Mouse (Mus musculus) lung, embryonic 15.5 days (tissue): ENCODE data around the gene Acot8. TPM values are rescaled to one million over a fixed set of nuclear protein-coding genes. Genes with fewer than 3 reads are reported as not detected.

Source experiments
- ATAC-seq: fragments of 200-750 bp; cut with Nextera tagmentation; 2 replicates; pipeline ENCODE4 v1.8.0; 2017; ENCODE audit warnings: moderate number of reproducible peaks, borderline replicate concordance; ENCODE audit not compliant: low FRiP score, low TSS enrichment; ENCODE audit errors: extremely low read depth
- H3K27ac ChIP-seq: fragments of 300-500 bp; sonication (generic); 2 replicates; pipeline ENCODE4 v1.5.1; 2015; ENCODE audit warnings: moderate library complexity, mild to moderate bottlenecking, inconsistent platforms
- H3K27me3 ChIP-seq: fragments of 300-500 bp; sonication (generic); 2 replicates; pipeline ENCODE4 v1.6.1; 2015; ENCODE audit warnings: inconsistent platforms
- H3K36me3 ChIP-seq: fragments of 300-500 bp; sonication (generic); 2 replicates; pipeline ENCODE4 v1.6.1; 2015; ENCODE audit warnings: inconsistent platforms
- H3K4me1 ChIP-seq: fragments of 300-500 bp; sonication (generic); 2 replicates; pipeline ENCODE4 v1.6.1; 2015; ENCODE audit warnings: inconsistent platforms
- H3K4me2 ChIP-seq: fragments of 300-500 bp; sonication (generic); 2 replicates; pipeline ENCODE4 v1.6.1; 2015; ENCODE audit warnings: inconsistent platforms, mild to moderate bottlenecking, moderate library complexity
- H3K4me3 ChIP-seq: fragments of 300-500 bp; sonication (generic); 2 replicates; pipeline ENCODE4 v1.5.1; 2015; ENCODE audit warnings: mild to moderate bottlenecking, inconsistent platforms
- H3K9ac ChIP-seq: fragments of 300-500 bp; sonication (generic); 2 replicates; pipeline ENCODE4 v1.6.1; 2015; ENCODE audit warnings: inconsistent platforms
- H3K9me3 ChIP-seq: fragments of 300-500 bp; sonication (generic); 2 replicates; pipeline ENCODE4 v1.6.1; 2016; ENCODE audit warnings: inconsistent platforms
- WGBS: fragments of 180-500 bp; shearing (Covaris S2); methylation state at CpG from one replicate; pipeline ENCODE4 v1.1.7; 2015; 5-methylcytosine and 5-hydroxymethylcytosine counted together
- polyA plus RNA-seq: library from polyadenylated mRNA; unstranded; fragments of >200 nt; fragmentation: Nextera tagmentation; extraction: Ambion mirVana; gene quantifications from 2 replicates; pipeline ENCODE4 v1.2.1, GENCODE M21; 2015

The Acot8 gene
- polyA plus RNA-seq, 1 experiment from 2014 or later, result 20.3 TPM

DNA sequence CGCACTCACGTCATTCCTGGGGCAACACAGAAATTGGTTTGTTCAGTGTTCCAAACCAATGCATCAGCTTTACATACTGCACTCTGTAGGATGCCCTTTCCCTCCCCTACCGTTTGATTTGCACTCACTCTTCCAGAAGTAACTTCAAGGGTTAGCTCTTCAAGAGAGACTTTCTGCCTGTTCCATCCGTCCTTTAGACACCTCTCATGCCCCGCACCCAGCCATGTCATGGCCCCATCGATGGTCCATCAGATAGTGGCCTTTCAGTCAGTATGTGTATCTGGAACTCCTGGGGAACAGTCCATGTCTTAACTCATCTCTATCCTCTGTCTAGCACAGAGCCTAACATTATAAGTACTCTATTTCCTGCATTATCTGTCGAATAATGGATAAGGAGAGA is 42.1 kb downstream of the Acot8 start:
- H3K27ac ChIP-seq, result no peak overlapping the region
- peaks cover 92% of the 10 kb centered on the region for H3K36me3 ChIP-seq
- H3K4me1 ChIP-seq, result no peaks in the 10 kb centered on the region
- no peak overlapping the region for H3K9ac ChIP-seq
- H3K9me3 ChIP-seq, result no peaks in the 10 kb centered on the region
- 78% methylated on average over 7 of the region's 7 CpGs for WGBS
- no peak overlapping the region for H3K4me2 ChIP-seq
- no peak overlapping the region for H3K4me3 ChIP-seq
- H3K27me3 ChIP-seq, result no peaks in the 10 kb centered on the region
- ATAC-seq, result no peak

DNA sequence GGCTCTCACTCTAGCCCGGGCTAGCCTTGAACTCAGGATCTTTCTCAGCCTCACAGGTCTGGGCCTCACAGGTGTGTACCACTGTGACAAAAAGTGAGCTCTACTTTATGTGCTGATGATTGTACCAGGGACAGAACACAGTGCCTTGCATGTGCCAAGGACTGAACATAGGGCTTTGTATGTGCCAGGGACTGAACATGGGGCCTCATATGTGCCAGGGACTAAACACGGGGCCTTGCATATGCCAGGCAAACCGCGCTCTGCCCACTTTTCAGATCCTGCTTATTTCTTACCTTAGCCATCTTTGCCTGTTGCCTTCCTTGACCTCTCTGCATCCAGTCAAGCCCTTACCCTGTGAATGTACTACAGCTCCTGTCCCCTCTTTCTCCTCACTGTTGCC is 42.7 kb downstream of the Acot8 start:
- Histone ChIP-seq H3K9me3 (no peaks in the 10 kb centered on the region), H3K4me1 (no peaks in the 10 kb centered on the region), H3K36me3 (peaks cover 92% of the 10 kb centered on the region), H3K27ac (no peak overlapping the region), H3K9ac (no peak overlapping the region), H3K4me3 (no peak overlapping the region), H3K4me2 (no peak overlapping the region), H3K27me3 (no peaks in the 10 kb centered on the region)
- WGBS, result 98% methylated on average over 4 of the region's 4 CpGs
- ATAC-seq, result no peak

GRCm38 (mm10) chr2:164761502-164761901 is 43.2 kb downstream of the Acot8 start:
- H3K9me3 ChIP-seq, result no peaks in the 10 kb centered on the region
- no peak overlapping the region for H3K9ac ChIP-seq
- no peak overlapping the region for H3K4me2 ChIP-seq
- WGBS, result 85% methylated on average over 2 of the region's 2 CpGs
- ATAC-seq, result peak; percentile 58; the same call in 1 of the 2 replicates
- H3K36me3 ChIP-seq, result peaks cover 92% of the 10 kb centered on the region
- no peaks in the 10 kb centered on the region for H3K4me1 ChIP-seq
- no peak overlapping the region for H3K27ac ChIP-seq
- no peak overlapping the region for H3K4me3 ChIP-seq
- no peaks in the 10 kb centered on the region for H3K27me3 ChIP-seq

- 74% methylated on average over 4 of the region's 4 CpGs for WGBS
- Histone ChIP-seq H3K4me1 (no peaks in the 10 kb centered on the region), H3K4me3 (no peak overlapping the region), H3K27ac (no peak overlapping the region), H3K27me3 (no peaks in the 10 kb centered on the region), H3K36me3 (peaks cover 92% of the 10 kb centered on the region), H3K9ac (no peak overlapping the region), H3K4me2 (no peak overlapping the region), H3K9me3 (no peaks in the 10 kb centered on the region)
- ATAC-seq, result no peak
Observed at GRCm38 (mm10) chr2:164760059-164760833, 44.4 kb downstream of the Acot8 start.

DNA sequence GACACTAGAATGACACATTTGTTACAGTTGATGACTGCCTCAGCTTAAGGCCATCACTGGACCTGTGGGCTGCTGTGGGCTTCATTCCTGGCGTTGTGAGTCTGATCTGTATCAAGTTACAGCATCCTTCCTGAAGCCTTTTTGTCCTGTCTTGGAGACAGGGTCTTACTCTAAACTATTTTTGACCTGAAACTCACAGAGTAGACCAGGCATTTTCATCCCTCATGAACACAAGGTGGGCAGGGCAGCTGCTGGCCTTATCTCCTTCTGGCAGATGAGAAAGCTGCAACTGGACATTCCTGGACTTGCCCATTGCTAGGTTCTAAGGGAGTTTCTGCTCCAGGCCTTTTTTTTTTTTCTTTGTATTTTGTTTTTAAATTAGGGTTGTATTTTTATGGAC is 46.0 kb downstream of the Acot8 start:
- no peak for ATAC-seq
- peaks cover 99% of the 10 kb centered on the region for H3K36me3 ChIP-seq
- no peaks in the 10 kb centered on the region for H3K27me3 ChIP-seq
- WGBS, result 56% methylated on average over 1 of the region's 1 CpGs
- H3K27ac ChIP-seq, result no peak overlapping the region
- no peak overlapping the region for H3K4me3 ChIP-seq
- no peaks in the 10 kb centered on the region for H3K9me3 ChIP-seq
- no peak overlapping the region for H3K4me2 ChIP-seq
- H3K4me1 ChIP-seq, result no peaks in the 10 kb centered on the region
- H3K9ac ChIP-seq, result no peak overlapping the region

GRCm38 (mm10) chr2:164757841-164758240 is 46.8 kb downstream of the Acot8 start:
- Histone ChIP-seq H3K4me3 (no peak overlapping the region), H3K36me3 (peaks cover 93% of the 10 kb centered on the region), H3K27me3 (no peaks in the 10 kb centered on the region), H3K27ac (no peak overlapping the region), H3K9me3 (no peaks in the 10 kb centered on the region), H3K4me2 (no peak overlapping the region), H3K4me1 (no peaks in the 10 kb centered on the region), H3K9ac (no peak overlapping the region)
- ATAC-seq, result no peak
- 88% methylated on average over 11 of the region's 11 CpGs for WGBS

DNA sequence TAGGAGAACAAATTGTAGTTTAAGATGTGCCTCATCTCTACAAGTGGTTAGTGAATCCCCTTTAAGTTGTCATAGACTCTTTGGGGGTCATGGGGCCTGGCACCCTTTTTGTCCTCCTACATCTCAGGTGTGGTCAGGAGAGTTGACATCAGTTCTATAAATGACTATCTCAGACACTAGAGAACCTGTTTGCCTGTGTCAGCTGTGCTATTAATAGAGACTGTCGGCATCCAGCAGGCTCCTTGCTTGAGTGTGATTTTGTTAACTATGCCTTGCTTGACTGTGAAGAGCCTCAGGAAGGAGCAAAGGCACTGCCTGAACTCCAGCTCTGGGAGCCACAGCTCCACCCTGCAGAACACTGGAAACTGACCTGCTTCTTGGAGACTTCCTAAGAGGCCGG is 49.9 kb downstream of the Acot8 start:
- no peak overlapping the region for H3K27ac ChIP-seq
- no peaks in the 10 kb centered on the region for H3K27me3 ChIP-seq
- H3K4me2 ChIP-seq, result no peak overlapping the region
- no peak for ATAC-seq
- 76% methylated on average over 2 of the region's 2 CpGs for WGBS
- H3K4me1 ChIP-seq, result no peaks in the 10 kb centered on the region
- H3K9ac ChIP-seq, result no peak overlapping the region
- peaks cover 87% of the 10 kb centered on the region for H3K36me3 ChIP-seq
- H3K9me3 ChIP-seq, result no peaks in the 10 kb centered on the region
- H3K4me3 ChIP-seq, result no peak overlapping the region

- H3K27ac ChIP-seq, result no peak overlapping the region
- 63% methylated on average over 11 of the region's 11 CpGs for WGBS
Observed at GRCm38 (mm10) chr2:164754105-164754504, 50.6 kb downstream of the Acot8 start.

DNA sequence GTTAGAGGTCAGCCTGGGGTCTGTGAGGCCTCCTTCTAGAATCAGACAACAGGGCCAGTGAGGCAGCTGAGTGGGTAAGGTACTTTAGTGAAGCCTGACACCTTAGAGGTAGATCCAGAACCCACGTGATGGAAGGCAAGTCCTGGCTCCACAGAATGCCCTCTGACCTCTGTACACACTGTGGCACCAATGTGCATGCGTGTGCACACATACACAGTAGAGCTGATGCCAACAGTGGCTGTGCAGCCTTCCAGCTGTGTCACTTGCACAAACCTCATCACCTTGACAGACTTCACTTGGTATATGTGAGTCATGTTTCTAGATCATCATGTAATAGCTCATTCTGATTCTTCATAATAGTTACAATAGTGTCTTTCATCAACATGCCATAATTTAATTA is 52.2 kb downstream of the Acot8 start:
- H3K4me2 ChIP-seq, result no peak overlapping the region
- H3K36me3 ChIP-seq, result peaks cover 80% of the 10 kb centered on the region
- no peak overlapping the region for H3K4me3 ChIP-seq
- 84% methylated on average over 2 of the region's 2 CpGs for WGBS
- H3K4me1 ChIP-seq, result no peaks in the 10 kb centered on the region
- no peak overlapping the region for H3K9ac ChIP-seq
- no peak for ATAC-seq
- no peaks in the 10 kb centered on the region for H3K27me3 ChIP-seq
- H3K9me3 ChIP-seq, result no peaks in the 10 kb centered on the region
- no peak overlapping the region for H3K27ac ChIP-seq

More at GRCm38 (mm10) chr2:164754105-164754504, 50.6 kb downstream of the Acot8 start:
- Histone ChIP-seq H3K27me3 (no peaks in the 10 kb centered on the region), H3K4me3 (no peak overlapping the region), H3K9me3 (no peaks in the 10 kb centered on the region), H3K36me3 (peaks cover 86% of the 10 kb centered on the region), H3K4me2 (no peak overlapping the region), H3K9ac (no peak overlapping the region), H3K4me1 (no peaks in the 10 kb centered on the region)
- ATAC-seq, result no peak

DNA sequence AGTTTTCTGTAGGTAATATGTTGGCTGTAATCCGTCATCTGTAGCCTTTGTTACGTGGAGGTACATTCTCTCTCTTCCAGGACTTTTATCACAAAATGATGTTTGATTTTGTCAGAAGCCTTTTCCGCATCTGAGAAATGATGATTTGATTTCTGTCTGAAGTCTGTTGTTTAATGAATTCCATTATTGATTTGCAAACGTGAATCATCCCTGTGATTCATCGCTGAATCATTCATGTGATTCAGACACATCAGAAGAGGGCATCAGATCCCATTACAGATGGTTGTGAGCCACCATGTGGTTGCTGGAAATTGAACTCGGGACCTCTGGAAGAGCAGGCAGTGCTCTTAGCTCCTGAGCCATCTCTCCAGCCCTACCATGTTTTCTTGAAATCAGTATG is 55.7 kb downstream of the Acot8 start:
- Histone ChIP-seq H3K4me2 (no peak overlapping the region), H3K4me1 (peaks cover 15% of the 10 kb centered on the region), H3K36me3 (peaks cover 48% of the 10 kb centered on the region), H3K9me3 (no peaks in the 10 kb centered on the region), H3K4me3 (no peak overlapping the region), H3K9ac (no peak overlapping the region), H3K27me3 (no peaks in the 10 kb centered on the region), H3K27ac (no peak overlapping the region)
- WGBS, result 88% methylated on average over 6 of the region's 6 CpGs
- ATAC-seq, result no peak

- Histone ChIP-seq H3K36me3 (peaks cover 42% of the 10 kb centered on the region), H3K4me1 (peaks cover 15% of the 10 kb centered on the region), H3K9me3 (no peaks in the 10 kb centered on the region), H3K27me3 (no peaks in the 10 kb centered on the region), H3K4me2 (no peak overlapping the region), H3K9ac (no peak overlapping the region), H3K27ac (no peak overlapping the region), H3K4me3 (no peak overlapping the region)
- WGBS, result 80% methylated on average over 4 of the region's 4 CpGs
- no peak for ATAC-seq
Observed at GRCm38 (mm10) chr2:164748191-164748590, 56.5 kb downstream of the Acot8 start.

DNA sequence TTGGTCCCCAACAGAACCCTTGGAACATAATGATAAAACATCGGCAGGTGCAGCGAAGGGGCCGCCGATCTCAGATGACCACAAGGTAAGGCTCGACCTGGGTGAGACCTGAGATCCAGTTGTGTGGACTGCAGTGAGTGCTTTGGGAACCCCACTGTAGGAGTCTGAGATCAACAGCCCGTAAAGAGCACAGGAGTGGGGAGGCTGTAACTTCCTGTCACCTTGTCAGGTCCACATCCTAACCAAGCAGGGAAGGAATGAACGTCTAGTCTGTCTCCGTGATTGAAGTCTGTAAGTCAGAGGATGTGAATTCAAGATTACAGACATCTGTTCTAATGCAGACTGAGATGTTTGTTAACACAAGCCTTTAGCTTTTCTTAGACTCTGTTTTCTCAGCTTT is 58.0 kb downstream of the Acot8 start:
- Histone ChIP-seq H3K9me3 (no peaks in the 10 kb centered on the region), H3K27me3 (no peaks in the 10 kb centered on the region), H3K27ac (no peak overlapping the region), H3K4me2 (peak overlapping the region; percentile 80), H3K9ac (peak overlapping the region; percentile 88), H3K4me3 (peak overlapping the region; percentile 77), H3K4me1 (peaks cover 15% of the 10 kb centered on the region), H3K36me3 (peaks cover 33% of the 10 kb centered on the region)
- ATAC-seq, result no peak
- WGBS, result 41% methylated on average over 8 of the region's 8 CpGs
